Comparison of ENCODE assay signal across 10 mouse cellular contexts in the genomic region with DNA sequence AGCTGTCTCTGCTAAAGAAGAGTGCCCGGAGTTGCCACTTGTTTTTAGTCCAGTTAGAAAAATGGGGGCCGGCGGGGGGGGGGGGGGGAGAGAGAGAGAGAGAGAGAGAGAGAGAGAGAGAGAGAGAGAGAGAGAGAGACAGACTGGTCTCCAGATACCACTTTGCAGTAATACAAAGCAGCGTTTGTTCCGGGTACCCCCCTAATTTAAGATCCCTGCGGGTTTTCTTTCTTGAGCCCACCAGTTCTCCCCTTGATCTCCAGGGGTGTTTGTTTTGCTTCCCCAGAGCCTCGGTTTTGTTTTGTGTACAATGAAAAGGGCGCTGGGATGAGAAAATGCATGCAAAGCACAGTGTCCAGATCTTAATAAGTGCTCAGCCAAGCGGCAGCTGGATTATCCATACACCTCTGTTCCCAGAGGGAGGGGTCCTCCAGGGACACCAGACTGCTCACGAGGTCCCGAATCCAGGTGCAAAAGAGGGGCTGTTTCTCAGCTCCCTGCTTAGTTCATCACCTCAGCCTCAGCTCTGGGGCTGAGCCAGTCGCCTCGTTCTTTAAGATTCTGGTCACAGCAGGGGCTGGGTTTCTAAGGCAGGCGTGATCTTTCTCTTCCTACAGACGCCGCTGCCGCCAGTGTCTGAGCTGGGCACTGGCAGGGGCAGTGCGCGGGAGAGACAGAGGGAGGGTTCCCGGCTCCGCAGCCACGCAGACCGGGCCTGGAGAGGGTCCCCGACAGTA. TPM values are rescaled to one million over a fixed set of nuclear protein-coding genes. Genes with fewer than 3 reads are reported as not detected.
DNase-seq lines count a peak whose midpoint lies in the region; ATAC-seq and TF ChIP-seq lines count a peak whose summit lies in the region.
"Had no signal": no experiment of that assay in that cellular context is flagged by ENCODE, and none has a peak within 500 bp of the region (broad histone marks: within the 10 kb centered on the region; RNA-seq: fewer than 3 reads in every experiment).

TSS of gene Frmpd3 (plus strand) at position 608 of the 737 bp plus-strand sequence.

- no peak for TF ChIP-seq CTCF in gastrocnemius, adult 2 months (IDR thresholded peaks at IDR 0.05)
- no peak for TF ChIP-seq CTCF in testis, adult 2 months (IDR thresholded peaks at IDR 0.05; ENCODE audit: control insufficient read depth, insufficient read depth, insufficient replicate concordance, low read depth, low read length)
- TF ChIP-seq CTCF in intestine, postnatal 0 days (IDR thresholded peaks at IDR 0.05; ENCODE audit: low read depth) = no peak

- 28% methylated on average over 22 of the region's 24 CpGs for WGBS in intestine, postnatal 0 days
- WGBS in midbrain, embryonic 12.5 days = 23% methylated on average over 23 of the region's 24 CpGs

- no peak for DNase-seq in gastrocnemius, adult 2 months
- no peak for DNase-seq in gastrocnemius, postnatal 14 days
- no peak for DNase-seq in testis, postnatal 10 days (ENCODE audit: low spot score)
- DNase-seq in spleen, postnatal 4 days (ENCODE audit: low spot score in 2 of 2) = no peak

- no peak within 1 kb of the TSS for H3K27ac ChIP-seq in gastrocnemius, adult 2 months
- H3K27ac ChIP-seq in testis, adult 2 months (ENCODE audit: control insufficient read depth, insufficient read depth, low read depth, low read length) = no peak within 1 kb of the TSS
- H3K27ac ChIP-seq in intestine, postnatal 0 days (ENCODE audit: low read depth, low read length) = no peak within 1 kb of the TSS
- H3K27ac ChIP-seq in midbrain, embryonic 12.5 days (replicated peaks) = 0 out of 2 replicates have a peak within 1 kb of the TSS, but pooled peaks have one; percentile 7

- H3K9me3 ChIP-seq in intestine, postnatal 0 days (ENCODE audit: control insufficient read depth) = no peaks in the 10 kb centered on the region
- H3K9me3 ChIP-seq in midbrain, embryonic 12.5 days = no peaks in the 10 kb centered on the region
- H3K9me3 ChIP-seq: G1E had no signal

- H3K4me3 ChIP-seq in gastrocnemius, adult 2 months = peak within 1 kb of the TSS; percentile 53
- peak within 1 kb of the TSS; percentile 40 for H3K4me3 ChIP-seq in testis, adult 2 months (ENCODE audit: control insufficient read depth, low read depth, low read length)
- H3K4me3 ChIP-seq in intestine, postnatal 0 days (ENCODE audit: low read depth, low read length) = peak within 1 kb of the TSS; percentile 20
- peak within 1 kb of the TSS; percentile 38 for H3K4me3 ChIP-seq in midbrain, embryonic 12.5 days

- TF ChIP-seq POLR2A in testis, adult 2 months (IDR thresholded peaks at IDR 0.05; ENCODE audit: control insufficient read depth, low read depth, low read length) = no peak

- ATAC-seq in intestine, postnatal 0 days = no peak
- ATAC-seq in midbrain, embryonic 12.5 days (ENCODE audit: low FRiP score, low read depth) = peak; percentile 90
- ATAC-seq in erythroid progenitor cell, adult 5-6 weeks (replicated peaks; ENCODE audit: low FRiP score, poor library complexity, severe bottlenecking) = no peak

- peaks cover 4% of the 10 kb centered on the region for H3K4me1 ChIP-seq in testis, adult 2 months (ENCODE audit: control insufficient read depth, insufficient read depth, low read length)
- no peaks in the 10 kb centered on the region for H3K4me1 ChIP-seq in intestine, postnatal 0 days (replicated peaks; ENCODE audit: control insufficient read depth, insufficient read depth, low read length)
- H3K4me1 ChIP-seq in midbrain, embryonic 12.5 days = no peaks in the 10 kb centered on the region

- H3K9ac ChIP-seq in intestine, postnatal 0 days (ENCODE audit: low read depth, low read length) = no peak within 1 kb of the TSS
- peak within 1 kb of the TSS; percentile 39; the same call in 1 of the 2 replicates for H3K9ac ChIP-seq in midbrain, embryonic 12.5 days (replicated peaks)

- intact Hi-C loops in gastrocnemius, adult 2 months (cut with DNase I) = no loop called here
- intact Hi-C loops in gastrocnemius, postnatal 14 days (cut with DNase I; ENCODE audit: low total_unique reads) = no loop called here

- H3K27me3 ChIP-seq in testis, adult 2 months (ENCODE audit: control insufficient read depth, insufficient read depth, low read length) = no peaks in the 10 kb centered on the region
- H3K27me3 ChIP-seq in intestine, postnatal 0 days (replicated peaks; ENCODE audit: control insufficient read depth, insufficient read depth, low read length) = peaks cover 5% of the 10 kb centered on the region; the same call in 1 of the 2 replicates
- H3K27me3 ChIP-seq in midbrain, embryonic 12.5 days = peaks cover 67% of the 10 kb centered on the region

- H3K4me2 ChIP-seq in intestine, postnatal 0 days (replicated peaks; ENCODE audit: low read depth) = peak within 1 kb of the TSS; percentile 54
- H3K4me2 ChIP-seq in midbrain, embryonic 12.5 days (replicated peaks) = peak within 1 kb of the TSS; percentile 64

- no peaks in the 10 kb centered on the region for H3K36me3 ChIP-seq in testis, adult 2 months (ENCODE audit: control insufficient read depth, insufficient read depth, low read length)
- no peaks in the 10 kb centered on the region for H3K36me3 ChIP-seq in intestine, postnatal 0 days (ENCODE audit: control insufficient read depth, insufficient read depth)
- H3K36me3 ChIP-seq in midbrain, embryonic 12.5 days = no peaks in the 10 kb centered on the region
- H3K36me3 ChIP-seq: G1E had no signal

RNA-seq across cellular contexts. Expression of gene Frmpd3, which starts in this region (rescaled TPM):
- not detected for total RNA-seq in gastrocnemius, adult 2 months (2021)
- under 1 TPM in 1 of 2 experiments, not detected in 1; 0.07 TPM for total RNA-seq in gastrocnemius, postnatal 14 days (2021)
- polyA plus RNA-seq in testis, adult 2 months (2012; rRNA removed) = 0.31 and 0.38 TPM in 2 replicates
- not detected in 2 replicates for polyA plus RNA-seq in intestine, postnatal 0 days (2015; fragmentation: Nextera tagmentation; extraction: Ambion mirVana)
- polyA plus RNA-seq in midbrain, embryonic 12.5 days (2016; fragmentation: Nextera tagmentation; extraction: Ambion mirVana) = 2.8 and 2.9 TPM in 2 replicates
- total RNA-seq in erythroid progenitor cell, adult 5-6 weeks (2015; ENCODE audit: low replicate concordance) = not detected in 2 replicates
- total RNA-seq in erythroid progenitor cell, adult 5-6 weeks (2017; ENCODE audit: low replicate concordance) = not detected in 2 replicates
- total RNA-seq: heart, postnatal 10 days had no signal
- polyA plus RNA-seq: G1E had no signal
